Mouse (Mus musculus) olfactory bulb, adult 2 months (tissue): ENCODE results near the gene Aqp2.

ENCODE experiments used
- CTCF ChIP-seq: fragments of 200-500 bp; IDR thresholded peaks from 2 replicates; pipeline ENCODE4 v1.5.1; 2012; ENCODE audit warnings: low read depth, mild to moderate bottlenecking, low read length, moderate library complexity; ENCODE audit not compliant: insufficient read depth
- POLR2A ChIP-seq: fragments of 200-500 bp; IDR thresholded peaks from 2 replicates; pipeline ENCODE4 v1.6.1; 2012; ENCODE audit warnings: mild to moderate bottlenecking, low read depth, low read length, moderate library complexity; ENCODE audit not compliant: insufficient read depth

DNA sequence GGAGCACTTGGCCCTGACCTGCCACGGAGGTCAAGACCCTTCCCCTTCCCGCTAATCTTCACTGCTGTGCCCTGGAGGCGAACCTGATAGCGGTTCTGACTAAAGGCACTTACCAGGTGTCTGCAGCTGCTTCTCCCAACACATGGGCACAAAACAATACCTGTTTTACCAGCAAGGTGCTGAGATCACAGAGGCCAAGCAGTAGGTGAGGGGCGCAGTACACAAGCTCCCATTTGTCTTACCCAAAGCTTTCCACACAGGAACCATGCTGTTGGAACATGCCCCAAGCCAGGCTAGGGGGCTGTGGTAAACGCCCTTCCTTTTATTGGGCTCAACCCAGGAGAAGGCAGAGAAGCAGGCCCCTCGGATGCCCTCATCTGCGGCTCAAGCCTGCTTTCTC is 18.7 kb downstream of the Aqp2 start:
- no peak for TF ChIP-seq CTCF
- TF ChIP-seq POLR2A = no peak
